Mouse (Mus musculus): ENCODE data around the gene Sbsn.

- TF ChIP-seq CTCF (IDR thresholded peaks at IDR 0.05; ENCODE audit: extremely low read depth, insufficient read length, insufficient replicate concordance, low read depth, low read length) (no peak), POLR2A (IDR thresholded peaks at IDR 0.05; ENCODE audit: low read depth, low read length) (no peak)
Observed at GRCm38 (mm10) chr7:30728214-30728613, 23.1 kb upstream of the Sbsn start.

Data from small intestine, adult 2 months (tissue).